Mouse (Mus musculus) right cerebral cortex, postnatal 10 days (tissue): Measurements from ENCODE around the gene Wnt5b.
"Not testable (repeated sequence)": the region's sequence is repeated elsewhere in the genome, so short reads cannot be mapped to it uniquely, and the experiment has no call there.

Experiments used
- DNase-seq, 2 experiments: peaks; one replicate each; pipeline ENCODE4 v3.0.0; 2021; ENCODE audit warnings: low spot score in 2 of 2

The Wnt5b gene

DNA sequence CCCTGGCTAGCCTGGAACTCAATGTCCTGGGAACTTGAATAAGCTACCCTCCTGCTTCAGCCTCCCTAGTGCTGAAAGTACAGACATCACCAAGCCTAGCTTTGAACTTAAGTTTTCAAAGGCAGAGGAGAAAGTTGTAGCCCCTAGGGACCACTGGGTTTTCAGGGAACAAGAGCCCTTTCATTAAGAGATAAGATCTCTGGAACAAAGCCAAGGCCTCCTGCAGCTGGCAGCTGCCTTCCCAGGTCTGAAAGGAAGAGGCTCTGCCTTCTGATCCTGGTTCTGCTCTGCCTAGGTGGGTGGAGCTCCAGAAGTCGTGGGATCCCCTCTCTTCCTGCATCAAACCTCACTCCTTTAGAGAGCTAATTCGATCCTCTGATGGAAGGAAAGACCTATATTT is 58.7 kb downstream of the Wnt5b start:
- DNase-seq: no peak

GRCm38 (mm10) chr6:119482958-119483600 is 61.1 kb downstream of the Wnt5b start:
- peak; percentile 65 to 68 for DNase-seq

DNA sequence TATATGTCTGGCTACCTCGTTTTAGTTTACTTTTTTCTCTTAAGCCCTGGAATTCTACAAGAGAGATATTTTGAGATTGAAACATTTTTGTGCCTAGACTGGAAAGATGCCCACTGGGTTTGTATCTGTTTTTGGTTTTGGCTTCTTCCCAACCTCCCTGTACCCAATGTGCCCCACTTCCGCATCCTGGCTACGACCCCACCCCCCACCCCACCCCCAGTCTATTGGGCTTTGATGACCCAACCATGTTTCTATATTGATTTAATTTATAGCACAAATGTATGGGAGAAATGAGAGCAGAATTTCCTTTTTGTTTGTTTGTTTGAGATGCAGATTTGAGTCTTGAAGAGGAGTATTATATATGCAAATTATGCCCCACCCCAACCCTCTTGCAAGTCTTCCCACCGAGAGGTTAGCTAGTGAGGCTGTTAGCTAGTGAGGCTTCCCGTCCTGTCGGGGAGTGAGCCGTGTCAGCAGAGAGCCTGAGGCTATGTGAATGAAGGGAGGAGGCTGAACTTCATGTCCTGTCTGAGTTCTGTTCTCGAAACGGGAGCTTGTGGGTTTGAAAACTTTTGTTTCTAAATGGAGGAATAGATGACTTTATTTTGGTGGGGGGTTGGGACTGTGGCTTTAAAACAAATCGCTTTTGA is 62.3 kb downstream of the Wnt5b start:
- DNase-seq: not testable (repeated sequence)

DNA sequence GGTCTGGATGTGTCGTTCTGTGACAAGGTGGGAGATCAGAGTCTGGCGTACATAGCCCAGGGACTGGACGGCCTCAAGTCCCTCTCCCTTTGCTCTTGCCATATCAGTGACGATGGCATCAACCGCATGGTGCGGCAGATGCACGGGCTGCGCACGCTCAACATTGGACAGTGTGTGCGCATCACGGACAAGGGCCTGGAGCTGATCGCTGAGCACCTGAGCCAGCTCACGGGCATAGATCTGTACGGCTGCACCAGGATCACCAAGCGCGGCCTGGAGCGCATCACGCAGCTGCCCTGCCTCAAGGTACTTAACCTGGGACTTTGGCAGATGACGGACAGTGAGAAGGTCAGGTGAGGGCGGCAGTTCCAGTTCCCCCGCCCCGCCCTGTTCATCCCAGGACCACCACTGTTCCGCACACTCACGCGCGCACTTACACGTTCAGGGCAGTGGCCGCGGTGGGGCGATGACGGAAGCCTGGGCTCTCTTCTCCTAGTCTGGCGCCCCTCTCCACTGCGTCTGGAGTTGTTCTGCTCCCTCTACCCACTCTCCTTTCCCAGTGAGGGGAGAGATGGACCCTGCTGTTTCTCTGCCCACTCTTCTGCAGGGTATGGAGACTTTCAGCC is 63.3 kb downstream of the Wnt5b start:
- DNase-seq: peak; percentile 56 to 66

- DNase-seq: peak; percentile 64 to 72
Measured at GRCm38 (mm10) chr6:119479876-119480705, 64.1 kb downstream of the Wnt5b start.

DNA sequence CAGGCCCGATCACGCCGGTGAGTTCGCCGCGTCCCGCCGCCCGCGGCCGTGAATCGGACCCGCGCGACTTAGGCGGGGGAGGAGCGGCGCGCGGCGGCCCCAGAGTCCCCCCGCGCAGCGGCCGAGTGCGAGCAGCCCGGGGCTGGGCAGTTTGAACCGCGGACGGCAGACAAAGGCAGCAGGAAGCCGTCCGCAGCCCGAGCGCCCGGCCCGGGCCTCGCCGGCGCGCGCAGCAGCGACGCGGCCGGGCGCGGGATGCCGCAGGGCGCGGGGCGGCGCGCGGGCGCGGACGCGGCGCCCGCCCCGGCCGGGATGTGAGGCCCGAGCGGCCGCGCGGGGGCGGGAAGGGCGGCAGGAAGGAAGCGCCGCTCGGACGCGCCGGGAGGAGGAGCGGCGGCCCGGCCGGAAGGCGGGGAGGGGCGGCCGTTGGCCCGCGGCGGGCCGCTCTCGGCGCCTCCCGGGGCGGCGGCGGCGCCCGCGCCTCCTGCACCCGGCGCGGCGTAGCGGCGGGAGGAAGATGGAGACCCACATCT is 64.7 kb downstream of the Wnt5b start, which contains the start of gene Fbxl14:
Fbxl14 (plus strand) TSS at position 326 of the 533 bp plus-strand sequence.
- DNase-seq: no peak

- DNase-seq: peak; percentile 92 to 93
Measured at GRCm38 (mm10) chr6:119478560-119479342, 65.4 kb downstream of the Wnt5b start.

DNA sequence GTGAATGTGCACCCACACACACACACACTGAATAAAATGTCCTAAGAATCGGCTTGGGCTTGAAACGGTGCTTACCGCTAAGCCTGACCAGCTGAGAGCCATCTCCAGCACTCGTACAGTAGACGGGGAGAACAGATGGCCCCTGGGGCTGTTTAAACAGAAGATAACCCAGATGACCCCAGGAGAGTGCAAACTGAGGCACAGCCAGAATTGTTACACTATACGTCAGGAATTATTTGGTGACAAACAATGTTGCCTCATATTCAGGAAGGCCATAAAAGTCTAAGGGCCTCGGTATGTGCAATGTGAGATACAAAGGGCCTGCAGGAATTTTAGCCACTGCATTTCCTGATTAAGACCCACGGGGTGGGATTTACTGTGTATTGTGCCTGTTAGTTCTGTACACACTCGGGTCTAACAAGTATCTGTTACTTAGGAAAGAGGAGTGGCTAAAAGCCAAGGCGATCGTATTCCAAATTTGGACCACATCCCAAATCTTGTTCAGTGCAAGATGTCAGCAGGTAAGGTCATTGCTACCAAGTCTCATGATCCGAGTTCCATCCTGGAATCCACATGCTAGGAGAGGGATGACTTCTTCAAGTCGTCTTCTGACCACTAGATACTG is 66.3 kb downstream of the Wnt5b start:
- no peak for DNase-seq

DNA sequence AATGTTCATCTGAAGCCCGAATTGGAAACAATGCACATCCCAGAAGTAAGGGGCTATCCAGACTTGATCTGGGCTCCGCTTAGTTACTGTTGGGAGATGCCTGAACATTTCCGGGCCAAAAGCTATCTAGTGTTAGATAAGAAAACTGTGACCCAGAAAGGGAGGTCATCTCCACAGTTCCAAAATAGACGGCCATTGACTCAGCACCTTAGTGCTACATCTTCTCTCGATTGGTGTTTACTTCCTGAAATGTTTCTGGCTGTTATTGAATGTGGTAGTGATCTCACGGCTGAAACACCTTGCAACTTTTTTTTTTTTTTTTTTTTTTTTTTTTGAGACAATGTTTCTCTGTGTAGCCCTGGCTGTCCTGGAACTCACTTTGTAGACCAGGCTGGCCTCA is 68.2 kb downstream of the Wnt5b start:
- no peak for DNase-seq

GRCm38 (mm10) chr6:119473992-119474391 is 70.2 kb downstream of the Wnt5b start:
- no peak for DNase-seq

DNA sequence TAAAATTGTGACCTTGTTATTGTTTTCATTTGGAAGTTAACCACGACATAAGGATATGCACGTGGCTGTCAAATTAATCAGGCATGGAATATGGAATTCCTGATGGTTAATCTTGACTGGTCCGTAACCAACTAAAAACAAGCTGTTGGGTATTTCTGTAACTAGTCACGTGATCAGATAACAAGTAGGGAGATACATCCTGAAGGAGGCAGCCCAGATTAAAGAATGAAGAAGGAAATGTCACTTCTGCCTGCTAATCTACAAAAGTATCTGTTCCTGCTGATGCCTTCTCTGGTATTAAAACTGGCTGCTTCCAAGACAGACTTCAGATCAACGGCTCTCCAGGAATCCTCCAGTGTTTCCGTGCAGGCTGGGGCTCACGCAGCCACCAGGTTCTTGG is 70.7 kb downstream of the Wnt5b start:
- no peak for DNase-seq

- DNase-seq: no peak
Measured at GRCm38 (mm10) chr6:119472705-119473104, 71.4 kb downstream of the Wnt5b start.

- peak in 1 of 2 experiments; percentile 65 for DNase-seq
Measured at GRCm38 (mm10) chr6:119472135-119472534, 72.0 kb downstream of the Wnt5b start.

DNA sequence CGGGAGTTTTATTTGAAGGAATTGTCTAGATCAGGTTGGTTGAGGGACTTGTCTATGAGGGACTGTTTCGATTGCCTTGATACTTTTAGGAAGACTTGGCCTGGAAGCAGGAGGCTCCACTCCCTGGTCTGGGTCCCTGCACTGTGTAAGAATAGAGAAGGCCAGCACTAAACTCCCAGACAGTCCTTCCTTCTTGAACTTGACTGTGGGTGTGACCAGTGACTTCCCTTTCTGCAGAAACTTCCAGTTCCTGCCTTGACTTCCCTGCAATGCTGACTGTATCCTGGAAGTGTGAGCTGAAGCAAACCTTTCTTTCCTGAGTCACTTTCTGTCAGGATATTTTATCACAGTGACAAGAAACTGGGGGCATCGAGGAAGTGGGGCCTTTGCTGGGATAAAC is 73.4 kb downstream of the Wnt5b start:
- no peak for DNase-seq

DNA sequence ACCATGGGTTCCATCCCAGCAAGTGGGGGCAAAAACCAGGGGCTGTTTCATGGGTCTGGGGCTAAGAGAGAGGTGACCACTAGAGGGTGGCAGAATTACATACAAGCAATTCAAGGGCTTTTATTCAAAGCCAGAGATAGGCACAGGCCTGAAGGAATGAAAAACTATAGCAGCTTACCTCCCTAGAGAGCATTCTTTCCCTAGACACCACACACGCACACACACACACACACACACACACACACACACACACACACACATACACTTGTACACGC is 76.4 kb downstream of the Wnt5b start:
- DNase-seq: no peak

DNA sequence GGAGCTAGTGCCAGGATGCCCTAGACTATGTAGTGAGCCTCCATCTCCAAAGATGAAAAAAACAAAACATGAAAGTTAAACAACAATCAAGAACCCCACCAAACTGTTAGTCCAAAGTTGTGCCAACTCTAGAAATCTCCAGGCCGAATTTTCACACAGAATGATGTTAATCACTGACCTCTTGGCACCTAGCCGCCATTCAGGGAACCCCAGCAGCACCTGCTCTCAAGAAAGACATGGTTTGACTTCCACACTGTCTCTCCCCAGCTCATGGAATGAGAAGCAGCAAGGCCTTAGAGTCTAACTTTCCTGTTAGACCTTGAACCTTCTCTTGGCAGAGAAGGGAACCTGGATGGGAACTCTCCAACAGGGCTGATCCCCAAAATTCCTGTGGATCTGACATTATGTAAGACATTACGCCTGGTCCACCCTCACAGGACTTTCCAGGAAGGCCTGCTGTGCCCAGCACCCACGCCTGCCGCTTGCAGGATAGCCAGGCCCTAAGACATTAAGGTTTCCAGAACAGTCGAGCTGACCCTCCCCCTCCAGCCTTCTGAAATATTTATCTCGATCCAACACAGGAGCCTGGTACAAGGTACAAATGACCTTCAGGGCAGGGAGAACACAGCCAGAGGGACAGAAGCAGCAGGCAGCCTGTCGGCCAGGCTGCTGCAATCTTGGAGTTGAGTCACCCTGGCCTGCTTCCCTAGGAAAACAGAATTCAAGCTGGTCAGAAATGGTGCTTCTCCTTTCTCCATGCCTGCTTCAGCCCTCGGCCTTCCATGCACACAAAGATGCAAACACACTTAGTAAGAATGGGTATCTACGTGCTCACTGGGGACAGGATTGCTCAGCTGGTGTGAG is 77.0 kb downstream of the Wnt5b start:
- DNase-seq: no peak

DNA sequence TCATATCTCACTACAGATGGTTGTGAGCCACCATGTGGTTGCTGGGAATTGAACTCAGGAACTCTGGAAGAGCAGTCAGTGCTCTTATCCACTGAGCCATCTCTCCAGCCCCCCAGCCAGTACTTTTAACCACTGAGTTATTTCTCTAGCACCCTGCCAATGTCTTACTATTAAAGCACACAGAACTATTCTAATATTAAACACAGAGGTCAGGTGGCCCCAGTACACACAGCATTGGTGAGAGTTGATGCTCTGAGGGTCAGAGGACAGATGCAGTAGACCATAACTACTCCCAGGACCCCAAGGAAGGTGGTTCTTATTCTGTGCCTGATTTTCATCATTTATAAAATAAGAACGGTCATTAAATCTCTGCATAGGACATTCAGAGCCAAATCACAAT is 78.0 kb downstream of the Wnt5b start:
- DNase-seq: no peak

DNA sequence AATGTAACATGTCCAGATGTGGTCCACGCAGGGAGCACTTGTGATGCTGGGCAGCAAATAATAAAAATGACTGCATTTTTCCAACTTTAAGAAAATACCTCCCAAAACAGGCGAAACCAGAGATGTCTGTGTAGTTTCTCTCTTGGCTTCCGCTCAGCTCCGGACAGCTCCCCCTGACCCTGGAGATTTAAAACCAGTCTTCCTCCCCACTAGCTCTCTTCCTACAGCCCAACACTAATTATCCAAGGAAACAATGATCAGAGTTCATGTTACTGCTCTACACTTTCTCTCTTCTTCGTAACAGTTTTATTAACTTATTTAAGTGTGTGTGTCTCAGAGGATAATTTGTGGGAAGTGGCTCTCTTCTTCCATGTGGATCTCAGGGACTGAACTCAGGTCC is 83.8 kb downstream of the Wnt5b start:
- DNase-seq: no peak

DNA sequence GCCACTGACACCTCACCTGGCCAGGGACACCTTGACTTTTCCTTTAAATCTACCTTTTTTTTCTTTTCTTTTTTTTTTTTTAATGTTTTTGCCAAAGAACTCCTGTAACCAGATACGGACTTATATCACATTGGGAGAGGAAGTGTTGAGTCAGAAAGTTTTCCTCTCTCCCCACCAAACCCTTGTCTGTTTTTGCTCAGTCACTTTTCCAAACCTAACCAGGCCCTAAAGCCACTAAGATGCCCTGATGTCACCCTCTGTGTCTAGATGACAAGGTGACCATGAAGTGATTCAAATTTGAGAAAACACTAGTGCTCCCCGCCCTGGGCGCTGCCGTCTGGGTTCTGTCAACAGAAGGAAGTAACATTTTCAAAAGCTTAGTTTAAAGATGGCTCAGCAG is 85.1 kb downstream of the Wnt5b start:
- DNase-seq: no peak

DNA sequence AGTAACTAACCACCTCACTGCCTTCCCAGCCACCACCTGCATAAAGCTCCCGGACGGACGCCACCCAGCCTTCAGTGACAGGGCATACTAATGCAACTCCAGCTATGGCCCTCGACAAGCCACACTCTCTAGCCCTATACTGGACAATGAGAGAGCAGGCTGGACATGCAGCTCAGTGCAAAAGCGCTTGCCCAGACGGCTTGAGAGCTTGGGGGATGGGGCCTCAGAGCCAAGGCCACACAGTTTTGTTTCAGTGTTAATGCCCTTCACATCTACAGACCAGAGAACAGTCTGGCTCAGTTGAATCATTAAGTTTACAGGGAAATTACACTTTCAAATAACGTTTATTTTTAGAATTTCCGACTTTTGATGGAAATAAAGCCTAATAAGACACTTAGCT is 86.0 kb downstream of the Wnt5b start:
- no peak for DNase-seq
